Mouse (Mus musculus): Measurements from ENCODE around the gene Fstl4.
"Not testable (repeated sequence)": the region's sequence is repeated elsewhere in the genome, so short reads cannot be mapped to it uniquely, and the experiment has no call there.

Gene Fstl4

DNA sequence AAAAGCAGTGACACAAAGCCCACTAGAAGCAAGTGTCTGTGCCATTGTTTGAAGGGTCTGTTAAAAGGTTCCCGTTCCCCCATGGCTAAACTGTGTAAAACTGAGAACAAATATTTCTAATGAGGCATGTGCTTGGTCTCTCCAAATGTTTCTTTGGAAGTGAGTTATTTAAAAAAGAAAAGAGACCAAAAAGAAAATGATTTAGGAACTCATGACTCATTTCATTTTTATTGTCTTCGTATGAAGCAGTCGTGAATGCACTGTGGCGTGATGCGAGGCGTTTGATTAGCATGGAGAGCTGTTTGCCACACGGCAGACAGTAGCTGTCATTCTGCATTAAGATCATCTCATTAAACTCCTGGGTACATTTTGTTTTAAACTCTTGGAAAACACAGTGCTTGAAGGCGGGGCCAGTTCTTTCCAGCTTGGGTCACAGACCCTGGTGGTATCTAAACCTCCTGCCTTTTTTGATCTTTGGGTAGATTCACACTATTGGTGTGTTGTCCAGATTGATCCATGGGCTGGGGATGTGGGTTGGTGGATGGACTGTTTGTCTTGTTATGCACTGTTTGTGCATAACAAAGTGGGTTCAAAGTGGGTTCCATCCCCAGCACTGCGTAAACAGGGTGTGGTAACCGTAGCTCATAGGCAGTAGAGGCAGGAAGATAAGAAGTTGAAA is 376.4 kb downstream of the Fstl4 start:
- no peak for DNase-seq

DNA sequence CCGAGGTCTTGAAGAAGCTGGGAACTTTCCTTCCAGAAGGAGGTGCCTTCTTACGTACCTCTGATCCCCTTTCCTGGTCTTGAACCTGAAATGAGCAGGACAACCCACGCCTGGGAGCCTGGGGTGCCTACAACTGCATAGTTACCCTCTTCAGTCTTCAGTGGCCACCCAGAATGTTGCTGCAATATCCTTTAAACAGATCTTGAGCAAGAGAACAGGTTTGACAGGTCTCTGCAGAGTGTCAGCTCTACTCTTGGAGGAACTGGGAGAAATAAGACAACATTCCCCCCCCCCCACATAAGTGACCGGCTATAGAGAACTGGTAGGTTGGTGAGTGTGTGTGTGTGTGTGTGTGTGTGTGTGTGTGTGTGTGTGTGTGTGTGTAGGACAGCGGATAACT is 379.1 kb downstream of the Fstl4 start:
- DNase-seq: no peak

DNA sequence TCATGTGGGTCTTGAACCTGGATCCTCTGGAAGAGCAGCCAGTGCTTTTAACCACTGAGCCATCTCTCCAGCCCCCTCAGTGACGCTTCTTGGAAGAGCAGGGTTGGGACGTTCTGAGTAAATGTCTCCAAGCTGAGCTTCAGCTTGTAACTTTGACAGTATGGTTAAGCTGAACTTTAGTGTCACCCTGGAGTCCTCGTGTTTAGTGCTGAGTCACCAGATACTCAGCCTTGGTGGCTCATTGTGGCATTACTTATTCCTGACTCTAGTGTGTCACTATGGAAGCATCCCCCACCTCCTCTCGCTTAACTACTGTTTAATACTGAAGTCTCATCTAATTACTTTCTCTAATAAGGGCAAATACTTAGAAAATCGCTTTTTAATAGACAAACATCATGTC is 380.1 kb downstream of the Fstl4 start:
- no peak for DNase-seq

DNA sequence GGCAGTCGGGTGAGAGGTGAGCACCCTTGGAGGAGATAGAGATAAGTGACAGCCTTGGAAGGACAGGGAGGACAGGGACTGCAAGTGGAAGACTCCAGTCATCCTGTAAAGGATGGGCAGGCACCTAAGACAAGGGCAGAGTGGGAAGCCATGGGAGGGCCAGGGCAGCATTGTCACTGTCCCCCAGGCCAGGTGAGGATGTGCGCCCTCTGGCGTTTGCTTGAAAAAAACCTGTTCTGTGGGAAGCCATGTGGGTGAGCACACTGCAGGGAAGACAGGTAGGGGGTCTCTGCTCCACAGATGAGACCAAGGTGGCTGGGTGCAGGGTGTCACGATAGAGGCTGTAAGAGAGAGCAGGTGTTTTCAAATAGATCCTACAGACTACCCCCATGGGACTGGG is 381.9 kb downstream of the Fstl4 start:
- DNase-seq: no peak

DNA sequence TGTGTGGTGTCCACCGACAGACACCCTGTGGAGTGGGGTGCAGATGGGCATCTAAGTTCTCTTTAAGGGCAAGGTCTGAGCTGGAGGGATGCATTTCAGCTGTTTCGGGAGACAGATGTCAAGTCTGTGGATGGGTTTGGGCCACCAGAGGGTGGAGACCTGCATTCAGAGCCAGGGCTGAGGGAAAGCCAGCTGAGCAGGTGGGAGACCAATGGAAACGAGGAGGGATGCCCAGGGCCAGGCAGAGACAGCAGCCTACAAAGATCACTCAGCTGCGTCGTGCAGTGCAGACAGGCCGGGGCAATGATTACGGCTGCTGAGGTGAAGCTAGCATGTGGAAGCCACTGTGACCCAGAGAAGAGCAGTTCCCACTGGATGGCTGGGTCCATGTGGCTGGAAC is 392.0 kb downstream of the Fstl4 start:
- DNase-seq: no peak

DNA sequence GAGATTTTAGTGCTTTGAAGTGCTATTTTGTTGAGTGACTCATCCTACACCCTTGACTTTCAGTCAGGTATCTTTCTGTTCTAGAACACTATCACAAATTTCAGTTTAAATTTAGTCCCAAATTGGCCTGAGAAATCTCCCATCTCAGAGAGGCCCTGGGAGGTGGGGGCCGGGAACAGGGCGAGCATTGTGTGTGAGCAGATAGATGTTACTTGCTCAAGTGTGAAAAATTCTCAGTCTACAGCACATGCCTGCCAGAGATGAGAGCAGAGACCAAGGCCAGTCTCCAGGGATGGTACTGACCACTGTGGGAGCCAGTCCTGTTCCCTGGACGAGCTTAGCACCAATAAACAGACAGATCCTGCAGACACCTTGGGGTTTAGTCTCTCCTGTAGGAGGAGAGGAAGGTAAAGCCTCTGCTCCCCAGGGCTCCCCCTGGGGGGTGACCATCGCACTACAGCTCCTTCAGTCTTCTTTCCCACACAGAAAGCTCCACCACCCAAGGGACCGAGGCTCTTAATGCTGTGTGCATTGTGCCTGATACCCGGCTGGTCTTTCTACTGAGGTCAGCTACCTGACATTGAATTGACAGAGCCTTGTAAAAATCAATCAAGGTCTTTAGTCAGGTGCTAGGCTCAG is 393.3 kb downstream of the Fstl4 start:
- DNase-seq: no peak

DNA sequence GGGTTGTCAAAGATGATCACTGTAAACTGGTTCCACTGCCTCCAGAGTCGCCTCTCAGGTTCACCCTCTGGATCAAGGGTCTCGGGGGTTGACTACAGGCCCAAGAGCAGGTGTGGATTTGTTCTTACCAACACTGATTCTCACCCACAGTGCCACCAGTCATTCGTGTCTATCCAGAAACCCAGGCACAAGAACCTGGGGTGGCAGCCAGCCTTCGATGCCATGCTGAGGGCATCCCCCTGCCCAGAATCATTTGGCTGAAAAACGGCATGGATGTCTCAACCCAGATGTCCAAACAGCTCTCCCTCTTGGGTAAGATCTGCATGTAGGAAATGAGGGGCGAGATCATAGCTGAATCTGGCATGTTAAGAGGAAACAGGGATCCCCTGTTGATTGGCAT is 398.0 kb downstream of the Fstl4 start:
- DNase-seq: no peak

DNA sequence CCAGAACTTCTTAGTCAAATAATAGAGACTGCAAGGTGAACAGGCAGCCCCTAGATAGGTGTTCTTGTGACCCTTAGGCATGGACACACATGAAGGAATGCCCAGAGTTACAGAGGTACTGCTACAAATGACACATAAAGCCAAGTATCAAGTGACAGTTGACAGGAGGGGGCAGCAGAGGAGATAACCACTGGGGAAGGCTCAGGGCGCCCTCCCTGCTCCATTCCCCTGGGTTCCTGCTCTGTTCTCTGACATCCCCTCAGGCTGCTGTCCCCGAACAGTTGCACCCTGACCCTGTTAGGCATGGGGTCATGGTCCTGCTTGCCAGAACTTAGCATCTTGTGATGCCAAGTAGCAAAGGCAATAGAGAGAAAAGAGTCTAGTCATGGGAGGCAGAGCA is 402.0 kb downstream of the Fstl4 start:
- DNase-seq: no peak

DNA sequence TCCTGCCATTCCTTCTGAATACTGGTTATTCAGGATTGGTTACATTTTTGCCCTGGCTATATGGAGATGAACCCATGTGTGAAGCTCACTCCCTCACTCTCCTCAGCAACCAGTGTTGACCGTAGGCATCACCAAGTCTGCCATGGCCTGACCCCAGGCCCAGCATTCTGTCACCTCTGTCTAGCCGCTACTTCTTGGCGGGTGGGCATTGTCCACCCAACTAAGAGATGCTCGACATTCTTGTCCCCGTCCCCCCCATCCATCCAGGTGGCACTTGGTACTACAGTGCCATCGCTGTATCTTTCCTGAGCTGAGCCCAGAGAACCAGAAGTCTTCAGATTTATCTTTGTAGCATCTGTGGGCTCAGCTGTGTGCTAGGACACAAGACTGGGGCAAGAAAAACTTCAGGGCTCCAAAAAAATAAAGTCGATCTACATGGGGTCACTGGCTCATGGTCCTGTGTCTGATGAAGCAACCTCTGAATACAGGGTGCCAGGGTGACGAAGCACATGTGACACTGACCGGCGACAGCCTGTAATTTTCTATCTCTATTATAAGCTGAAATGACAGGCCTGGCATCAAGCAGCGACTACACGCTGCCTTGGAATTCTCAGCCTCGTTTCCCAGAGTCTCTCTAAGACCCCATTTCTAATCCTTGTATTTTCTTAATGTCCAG is 417.9 kb downstream of the Fstl4 start:
- DNase-seq: no peak

DNA sequence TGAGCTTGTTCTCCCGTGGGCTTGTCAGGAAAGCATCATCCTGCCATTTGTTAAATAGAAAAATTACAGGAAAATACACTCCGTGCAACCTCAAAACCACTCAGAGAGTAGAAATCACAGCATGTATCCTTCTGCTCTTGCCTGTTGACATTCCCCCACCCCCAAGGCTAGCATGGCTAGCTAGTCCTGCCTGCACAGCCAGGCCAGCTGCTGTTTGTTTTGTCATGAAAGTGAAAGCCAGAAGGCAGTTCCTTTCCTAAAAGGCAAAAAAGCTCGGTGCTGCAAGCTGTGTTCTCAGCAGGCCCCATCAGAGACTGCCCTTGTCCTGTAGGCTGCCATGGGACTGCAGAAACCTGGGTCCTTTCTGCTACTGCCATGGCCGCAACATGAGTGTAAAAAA is 418.4 kb downstream of the Fstl4 start:
- no peak for DNase-seq

DNA sequence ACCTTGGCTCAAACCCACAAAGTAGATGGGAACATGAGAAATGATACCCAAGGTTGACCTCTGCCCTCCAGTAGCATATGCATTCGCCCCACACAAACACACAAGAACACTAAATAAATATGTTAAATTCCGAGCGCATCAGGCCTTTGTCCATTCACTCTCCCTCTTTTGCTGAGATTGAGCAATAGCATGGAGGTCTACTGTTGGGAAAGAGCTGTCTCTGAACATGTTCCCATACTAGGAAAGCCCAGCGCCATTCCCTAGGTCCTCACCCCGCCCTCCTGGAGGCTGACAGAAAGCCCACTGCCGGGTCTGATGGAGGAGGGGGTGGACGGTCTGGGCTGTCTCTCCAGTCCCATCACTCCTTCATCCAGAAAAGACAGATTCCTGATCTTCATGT is 419.6 kb downstream of the Fstl4 start:
- DNase-seq: no peak

DNA sequence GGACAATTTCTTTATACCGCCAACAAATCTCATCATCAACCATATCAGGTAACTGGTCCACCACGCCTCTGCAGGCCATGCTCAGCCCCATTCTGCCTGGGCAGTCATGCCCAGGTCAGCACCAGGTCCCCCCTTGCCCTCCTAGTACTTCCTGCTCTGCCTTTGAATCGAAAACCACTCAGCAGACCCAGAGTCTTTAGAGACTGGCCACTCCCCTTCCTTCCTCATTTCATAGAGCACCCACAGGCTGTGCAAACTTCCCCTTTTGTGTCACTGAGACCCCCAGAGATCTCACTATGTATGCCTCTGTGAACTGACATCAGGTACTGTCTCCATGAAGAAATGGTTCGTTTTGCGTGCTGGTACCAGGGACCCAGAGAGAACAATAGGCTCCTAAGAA is 420.3 kb downstream of the Fstl4 start:
- no peak for DNase-seq

DNA sequence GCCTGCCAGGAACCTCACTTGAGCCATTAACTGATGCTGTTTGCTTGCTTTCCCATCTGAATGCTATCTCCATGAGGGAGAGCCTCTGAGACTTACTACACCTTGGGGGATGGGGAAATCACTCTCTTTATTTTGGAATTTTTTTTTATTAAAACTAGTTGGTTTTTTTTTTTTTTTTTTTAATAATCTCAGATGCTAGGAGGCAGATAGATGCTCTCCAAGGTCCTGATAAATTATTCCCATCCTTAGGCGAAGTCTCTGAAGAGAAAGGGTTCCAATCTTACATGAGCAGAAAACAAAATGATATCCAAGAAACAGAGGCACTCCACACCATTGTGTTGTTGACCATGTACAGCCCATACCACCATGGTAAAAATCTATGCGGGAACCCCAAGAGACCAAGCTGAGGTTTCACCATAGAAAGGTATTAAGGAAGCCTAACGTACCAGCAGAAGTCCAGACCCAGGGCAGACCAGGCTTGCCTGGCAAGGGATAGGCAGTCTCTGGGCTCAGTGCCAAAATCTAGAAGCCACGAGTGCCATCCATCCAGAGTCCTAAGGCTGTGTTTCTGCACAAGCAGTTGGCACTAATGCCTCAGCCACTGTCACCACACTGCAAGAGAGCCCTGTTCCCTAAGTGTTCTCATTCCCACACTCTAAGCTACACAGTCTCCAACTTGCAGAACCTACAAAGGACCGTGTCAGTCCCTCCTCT is 423.1 kb downstream of the Fstl4 start:
- no peak for DNase-seq

DNA sequence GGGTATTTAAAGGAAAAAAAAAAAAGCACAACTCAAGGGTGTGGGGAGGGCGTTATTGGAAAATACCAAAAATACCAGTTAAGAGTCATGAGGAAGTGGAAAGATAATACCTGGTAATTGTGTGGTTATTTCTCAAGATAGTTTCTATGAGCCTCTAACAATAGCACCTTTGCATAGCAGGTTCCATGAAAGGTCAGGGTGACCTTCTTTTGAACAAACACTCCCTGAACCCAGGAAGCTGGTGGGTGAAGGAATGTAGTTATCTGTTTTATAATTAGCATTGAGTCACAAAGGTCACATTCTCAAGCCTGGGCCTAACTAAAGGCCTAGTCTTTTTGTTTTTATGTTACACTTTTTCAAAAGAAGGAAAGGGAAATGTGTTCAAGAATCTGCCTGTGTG is 432.1 kb downstream of the Fstl4 start:
- not testable (repeated sequence) for DNase-seq

DNA sequence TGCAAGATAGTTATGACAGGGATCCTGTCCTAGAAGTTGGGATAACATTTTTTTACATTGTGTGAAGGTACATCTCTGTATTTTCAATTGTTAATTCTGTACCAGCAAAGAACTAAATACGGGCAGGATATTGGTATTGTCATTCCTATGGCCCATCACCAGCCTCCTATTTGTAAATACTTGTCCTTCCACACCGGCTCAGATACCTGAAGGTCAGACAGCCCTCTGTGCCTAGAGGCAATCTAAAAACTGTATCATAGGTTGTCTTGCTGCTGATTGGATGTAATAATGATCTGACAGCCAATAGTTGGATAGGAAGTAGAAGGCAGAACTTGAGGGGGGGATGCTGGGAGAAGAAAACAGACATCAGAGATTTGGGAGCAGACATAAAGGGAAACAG is 432.7 kb downstream of the Fstl4 start:
- DNase-seq: no peak

DNA sequence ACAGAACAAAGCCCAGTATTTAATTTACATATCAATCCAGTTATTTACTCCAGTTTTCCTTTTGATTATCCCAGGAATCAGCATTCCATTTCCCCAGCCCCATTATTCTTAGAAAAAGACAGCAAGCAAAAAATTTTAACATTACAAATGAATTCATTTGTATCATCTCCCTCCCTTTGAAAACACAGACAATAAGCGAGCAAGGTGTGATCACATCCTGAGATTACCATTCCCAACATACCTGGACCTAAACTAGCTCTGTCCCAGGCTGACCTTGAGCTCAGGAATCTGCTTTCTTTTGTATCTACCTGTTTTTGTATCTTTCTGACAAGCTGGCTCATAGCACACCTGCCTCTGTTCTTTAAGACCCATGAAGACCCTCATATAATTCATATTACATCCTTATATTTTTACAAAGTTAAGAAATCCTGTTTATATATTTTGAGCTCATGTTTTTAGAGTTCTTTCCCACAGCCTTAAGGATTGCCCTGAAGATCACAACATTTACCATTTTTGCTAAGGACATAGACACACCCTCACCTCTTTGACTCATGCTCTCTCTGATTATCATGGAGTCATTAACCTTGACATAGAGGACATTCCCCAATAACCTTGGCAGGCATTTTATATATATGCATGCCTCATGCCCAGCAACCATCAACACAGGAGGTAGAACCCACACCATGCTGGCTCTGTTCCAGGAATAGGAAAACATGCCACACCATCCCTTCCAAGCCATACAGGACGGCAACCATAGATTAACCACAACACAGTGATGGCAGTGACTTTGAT is 438.2 kb downstream of the Fstl4 start:
- DNase-seq: no peak

DNA sequence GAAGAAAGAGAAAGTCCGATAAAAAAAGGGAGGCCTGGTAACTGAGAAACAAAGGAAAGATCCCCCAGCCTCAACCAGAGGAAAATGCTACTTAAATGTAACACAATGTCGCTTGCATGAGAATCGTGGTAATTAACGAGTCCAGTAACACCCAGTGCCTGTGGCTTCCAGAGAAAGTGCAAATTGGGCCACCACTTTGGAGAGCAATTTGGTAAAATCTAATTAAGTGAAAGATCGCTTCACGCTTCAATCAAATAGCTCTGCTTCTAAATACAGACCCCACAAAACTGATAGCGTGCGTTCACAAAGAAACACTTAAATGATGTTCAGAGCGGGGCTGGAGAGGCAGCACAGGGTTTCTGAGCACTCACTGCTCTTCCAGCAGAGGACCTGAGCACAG is 446.4 kb downstream of the Fstl4 start:
- DNase-seq: no peak

DNA sequence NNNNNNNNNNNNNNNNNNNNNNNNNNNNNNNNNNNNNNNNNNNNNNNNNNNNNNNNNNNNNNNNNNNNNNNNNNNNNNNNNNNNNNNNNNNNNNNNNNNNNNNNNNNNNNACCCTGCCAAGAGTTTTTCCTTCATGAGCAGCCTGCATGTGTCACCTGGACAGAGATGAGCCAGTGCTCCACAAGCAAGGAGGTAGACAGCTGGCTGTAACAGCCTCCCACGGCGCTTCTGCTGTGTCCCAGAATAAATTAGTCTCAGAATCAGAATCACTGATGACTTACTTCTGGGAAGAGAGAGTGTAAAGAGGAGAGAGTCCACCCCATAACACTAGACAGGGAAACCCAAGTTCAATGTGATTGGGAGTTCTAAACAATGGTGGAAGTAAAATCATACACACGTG is 464.6 kb downstream of the Fstl4 start:
- peak; percentile 50 for DNase-seq

DNA sequence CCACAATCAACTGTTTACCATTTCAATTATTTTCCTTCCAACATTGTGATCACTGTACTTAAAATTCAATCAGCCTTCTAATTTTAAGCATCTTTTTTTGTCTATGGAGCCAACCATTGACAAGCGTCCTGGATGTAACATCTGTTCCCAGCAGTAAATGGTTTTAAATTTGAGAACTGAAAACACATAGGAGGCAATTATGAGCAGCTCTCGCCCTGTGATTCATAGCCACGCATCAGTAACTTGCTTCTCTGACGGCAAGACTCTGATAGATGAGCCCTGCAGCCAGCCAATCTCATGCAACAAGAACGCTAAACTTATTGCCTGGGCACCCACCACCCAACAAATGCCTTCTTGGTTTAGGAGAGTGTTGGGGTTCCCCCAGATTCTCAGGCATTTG is 467.4 kb downstream of the Fstl4 start:
- no peak for DNase-seq

DNA sequence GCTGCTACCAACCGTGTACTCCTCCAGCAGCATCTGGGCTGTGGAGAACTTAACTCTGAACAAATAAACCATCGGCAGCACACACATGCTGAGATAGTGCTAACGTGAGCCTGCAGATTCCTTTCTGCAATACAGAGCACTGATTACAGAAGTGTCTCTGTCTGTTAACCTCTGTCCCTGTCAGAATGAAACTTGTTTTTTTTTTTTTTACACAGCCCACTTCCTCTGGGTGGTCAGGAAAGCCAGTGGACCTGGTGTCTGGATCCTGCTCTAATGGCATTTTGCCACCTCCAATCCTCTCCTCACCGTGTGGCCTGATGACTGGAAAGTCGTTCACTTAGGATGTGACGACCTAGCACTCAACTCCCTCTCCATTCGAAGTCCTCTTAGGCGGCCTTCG is 469.2 kb downstream of the Fstl4 start:
- DNase-seq: no peak
